Mouse (Mus musculus) forebrain, embryonic 15.5 days (tissue): ENCODE measurements around the gene Rgn. TPM values are rescaled to one million over a fixed set of nuclear protein-coding genes. Genes with fewer than 3 reads are reported as not detected.

Experiments used
- ATAC-seq: fragments of 200-750 bp; cut with Nextera tagmentation; replicated peaks from 2 replicates; pipeline ENCODE4 v1.8.0; 2017; ENCODE audit warnings: mild to moderate bottlenecking, moderate TSS enrichment, moderate library complexity
- H3K27ac ChIP-seq: fragments of 300-500 bp; sonication (generic); replicated peaks from 2 replicates; pipeline ENCODE4 v1.5.1; 2015; ENCODE audit warnings: mild to moderate bottlenecking, inconsistent platforms
- H3K27me3 ChIP-seq: fragments of 300-500 bp; sonication (generic); 2 replicates; pipeline ENCODE4 v1.6.1; 2015; ENCODE audit warnings: inconsistent platforms
- H3K36me3 ChIP-seq: fragments of 300-500 bp; sonication (generic); 2 replicates; pipeline ENCODE4 v1.6.1; 2015; ENCODE audit warnings: mild to moderate bottlenecking, inconsistent platforms
- H3K4me1 ChIP-seq: fragments of 300-500 bp; sonication (generic); 2 replicates; pipeline ENCODE4 v1.6.1; 2015; ENCODE audit warnings: inconsistent platforms
- H3K4me2 ChIP-seq: fragments of 300-500 bp; sonication (generic); replicated peaks from 2 replicates; pipeline ENCODE4 v1.6.1; 2015; ENCODE audit warnings: mild to moderate bottlenecking, inconsistent platforms
- H3K4me3 ChIP-seq: fragments of 300-500 bp; sonication (generic); 2 replicates; pipeline ENCODE4 v1.5.1; 2015; ENCODE audit warnings: mild to moderate bottlenecking, inconsistent platforms
- H3K9ac ChIP-seq: fragments of 300-500 bp; sonication (generic); replicated peaks from 2 replicates; pipeline ENCODE4 v1.6.1; 2015; ENCODE audit warnings: mild to moderate bottlenecking, inconsistent platforms
- H3K9me3 ChIP-seq: fragments of 300-500 bp; sonication (generic); 2 replicates; pipeline ENCODE4 v1.6.1; 2016; ENCODE audit warnings: inconsistent platforms
- WGBS: fragments of 180-500 bp; shearing (Covaris S2); methylation state at CpG from one replicate; pipeline ENCODE4 v1.1.7; 2015; ENCODE audit warnings: mixed read lengths; 5-methylcytosine and 5-hydroxymethylcytosine counted together
- polyA plus RNA-seq: library from polyadenylated mRNA; unstranded; fragments of >200 nt; fragmentation: Nextera tagmentation; extraction: Ambion mirVana; gene quantifications from 2 replicates; pipeline ENCODE4 v1.2.1, GENCODE M21; 2015

Rgn gene
- polyA plus RNA-seq, 1 experiment from 2014 or later, result 0.24 TPM

GRCm38 (mm10) chrX:20572683-20573082, 23.1 kb downstream of the Rgn start:
- Histone ChIP-seq H3K27me3 (no peaks in the 10 kb centered on the region), H3K27ac (no peak overlapping the region), H3K9ac (no peak overlapping the region), H3K4me2 (no peak overlapping the region), H3K4me3 (no peak overlapping the region), H3K9me3 (no peaks in the 10 kb centered on the region), H3K4me1 (no peaks in the 10 kb centered on the region), H3K36me3 (no peaks in the 10 kb centered on the region)
- no peak for ATAC-seq
- WGBS, result 79% methylated on average over 9 of the region's 9 CpGs

DNA sequence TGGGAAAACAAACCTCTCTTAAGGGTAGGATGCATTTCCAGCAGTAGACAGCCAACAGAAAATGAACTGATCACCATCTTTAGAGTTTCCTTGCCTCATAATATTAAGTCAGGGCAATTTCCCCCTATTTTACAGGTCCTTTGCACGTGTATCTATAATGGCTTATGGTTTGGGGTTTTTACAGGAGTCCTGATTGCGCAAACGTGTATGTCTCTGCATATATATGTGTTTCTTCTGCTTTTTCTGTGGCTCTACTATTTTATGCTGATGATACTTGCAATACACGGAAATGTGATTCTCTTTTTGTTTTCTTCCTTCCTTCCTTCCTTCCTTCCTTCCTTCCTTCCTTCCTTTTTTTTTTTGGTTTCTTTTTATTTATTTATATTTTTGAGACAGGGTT, 24.3 kb downstream of the Rgn start:
- no peaks in the 10 kb centered on the region for H3K4me1 ChIP-seq
- H3K9me3 ChIP-seq, result no peaks in the 10 kb centered on the region
- WGBS, result 88% methylated on average over 4 of the region's 4 CpGs
- no peak overlapping the region for H3K4me3 ChIP-seq
- H3K4me2 ChIP-seq, result no peak overlapping the region
- H3K36me3 ChIP-seq, result no peaks in the 10 kb centered on the region
- no peak overlapping the region for H3K9ac ChIP-seq
- no peak for ATAC-seq
- no peak overlapping the region for H3K27ac ChIP-seq
- H3K27me3 ChIP-seq, result no peaks in the 10 kb centered on the region

- H3K4me2 ChIP-seq, result no peak overlapping the region
- WGBS, result 36% methylated on average over 4 of the region's 4 CpGs
- no peak overlapping the region for H3K27ac ChIP-seq
- H3K9ac ChIP-seq, result no peak overlapping the region
- H3K9me3 ChIP-seq, result no peaks in the 10 kb centered on the region
- no peak for ATAC-seq
- no peak overlapping the region for H3K4me3 ChIP-seq
- no peaks in the 10 kb centered on the region for H3K36me3 ChIP-seq
- no peaks in the 10 kb centered on the region for H3K27me3 ChIP-seq
- no peaks in the 10 kb centered on the region for H3K4me1 ChIP-seq
Measured at GRCm38 (mm10) chrX:20587968-20588367, 38.4 kb downstream of the Rgn start.

DNA sequence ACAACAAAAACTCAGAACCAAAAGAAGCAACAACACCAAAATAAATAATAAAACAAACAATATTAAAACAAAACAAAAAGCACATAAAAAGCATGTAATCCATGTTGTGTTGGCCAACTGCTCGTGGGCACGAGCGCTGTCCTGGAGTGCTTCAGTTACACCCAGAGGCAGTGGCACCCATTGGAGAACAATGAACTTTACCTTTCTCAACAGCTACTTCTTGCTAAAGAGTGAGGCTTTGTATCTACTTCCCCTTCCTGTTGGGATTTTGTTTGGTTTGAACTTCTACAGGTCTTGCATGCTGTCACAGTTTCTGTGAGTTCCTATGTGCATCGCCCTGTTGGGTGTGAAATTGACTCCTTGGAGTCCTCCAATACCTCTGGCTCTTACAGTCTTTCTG, 58.9 kb downstream of the Rgn start:
- 87% methylated on average over 4 of the region's 4 CpGs for WGBS
- H3K4me1 ChIP-seq, result no peaks in the 10 kb centered on the region
- H3K4me3 ChIP-seq, result no peak overlapping the region
- H3K36me3 ChIP-seq, result no peaks in the 10 kb centered on the region
- no peak for ATAC-seq
- no peaks in the 10 kb centered on the region for H3K9me3 ChIP-seq
- no peak overlapping the region for H3K9ac ChIP-seq
- no peak overlapping the region for H3K4me2 ChIP-seq
- H3K27ac ChIP-seq, result no peak overlapping the region
- H3K27me3 ChIP-seq, result no peaks in the 10 kb centered on the region

Other genes with a start within 250 kb of the Rgn start
- gene Rp2, start 185.3 kb upstream of the Rgn start, polyA plus RNA-seq, result 18.5 and 18.9 TPM in 2 replicates
- 7.4 TPM in 2 replicates for gene Jade3, start 124.1 kb upstream of the Rgn start, polyA plus RNA-seq
- gene Rbm10, start 67.7 kb downstream of the Rgn start, polyA plus RNA-seq, result 66.9 and 70.1 TPM in 2 replicates
- gene Ndufb11, start 67.8 kb downstream of the Rgn start, polyA plus RNA-seq, result 192 and 199 TPM in 2 replicates
- 407 and 417 TPM in 2 replicates for gene Uba1, start 108.5 kb downstream of the Rgn start, polyA plus RNA-seq
- 133 and 137 TPM in 2 replicates for gene Cdk16, start 138.2 kb downstream of the Rgn start, polyA plus RNA-seq
- gene Usp11, start 154.1 kb downstream of the Rgn start, polyA plus RNA-seq, result 85.3 and 86.6 TPM in 2 replicates
- 224 and 234 TPM in 2 replicates for gene Araf, start 248.0 kb downstream of the Rgn start, polyA plus RNA-seq